Mouse (Mus musculus): Measurements from ENCODE around the gene Wdr18. TPM values are rescaled to one million over a fixed set of nuclear protein-coding genes. Genes with fewer than 3 reads are reported as not detected.

Gene Wdr18
- total and polyA plus RNA-seq, 2 experiments: 24.8 to 63.3 TPM

DNA sequence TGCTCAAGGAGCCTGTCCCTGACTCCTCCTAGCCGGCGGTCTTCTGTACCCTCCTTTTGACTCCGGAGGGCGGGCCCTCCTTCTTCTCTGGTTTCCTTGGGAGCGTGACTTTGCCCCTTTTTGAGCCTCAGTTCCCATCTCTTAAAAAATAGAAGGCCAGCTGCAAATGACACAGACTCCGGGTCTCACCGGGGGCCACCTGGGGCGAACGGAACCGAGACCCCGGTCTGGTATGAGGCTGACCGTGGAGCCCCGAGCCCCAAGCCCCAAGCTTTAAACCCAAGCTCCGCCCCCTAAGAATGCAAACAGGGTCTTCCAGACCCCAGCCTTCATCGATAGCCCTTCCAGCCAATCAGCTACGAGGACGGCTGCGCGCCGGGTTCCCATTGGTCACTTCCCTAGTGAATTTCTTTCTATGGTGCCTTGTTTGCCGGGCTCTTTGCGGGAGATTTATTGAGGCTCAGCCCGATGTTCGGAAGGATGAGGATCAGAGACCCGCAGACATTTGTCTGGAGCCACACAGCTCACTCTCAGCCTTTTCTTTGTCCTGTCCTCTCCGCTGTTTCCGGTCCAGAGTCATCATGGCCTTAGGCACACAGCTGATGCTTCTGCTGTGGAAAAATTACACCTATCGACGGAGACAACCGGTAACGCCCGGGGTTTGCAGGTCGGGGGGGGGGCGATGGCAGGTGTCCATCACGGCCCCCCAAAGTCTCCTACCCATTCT lies 37.2 kb downstream of the Wdr18 start:
- WGBS: 2% methylated on average over 35 of the region's 35 CpGs
- DNase-seq (ENCODE audit: extremely low read depth, low read depth, low spot score): no peak
- Histone ChIP-seq H3K4me3 (ENCODE audit: insufficient read depth, low read depth, low read length) (peak overlapping the region; percentile 66), H3K36me3 (ENCODE audit: control insufficient read depth, insufficient read depth, low read length) (no peaks in the 10 kb centered on the region), H3K27me3 (ENCODE audit: control insufficient read depth, insufficient read depth, low read length) (no peaks in the 10 kb centered on the region), H3K79me2 (ENCODE audit: control insufficient read depth, insufficient read depth, low read length) (no peaks in the 10 kb centered on the region), H3K9ac (ENCODE audit: low read depth, low read length) (peak overlapping the region; percentile 68; the same call in 1 of the 2 replicates), H3K27ac (replicated peaks; ENCODE audit: insufficient read depth, low read depth, low read length) (no peak overlapping the region), H3K4me1 (ENCODE audit: control insufficient read depth, insufficient read depth, low read length) (no peaks in the 10 kb centered on the region)
- TF ChIP-seq CTCF (IDR thresholded peaks at IDR 0.05; ENCODE audit: low read depth, low read length) (no peak), POLR2A (IDR thresholded peaks at IDR 0.05; ENCODE audit: extremely low read depth, insufficient read depth, low read length) (no peak)

DNA sequence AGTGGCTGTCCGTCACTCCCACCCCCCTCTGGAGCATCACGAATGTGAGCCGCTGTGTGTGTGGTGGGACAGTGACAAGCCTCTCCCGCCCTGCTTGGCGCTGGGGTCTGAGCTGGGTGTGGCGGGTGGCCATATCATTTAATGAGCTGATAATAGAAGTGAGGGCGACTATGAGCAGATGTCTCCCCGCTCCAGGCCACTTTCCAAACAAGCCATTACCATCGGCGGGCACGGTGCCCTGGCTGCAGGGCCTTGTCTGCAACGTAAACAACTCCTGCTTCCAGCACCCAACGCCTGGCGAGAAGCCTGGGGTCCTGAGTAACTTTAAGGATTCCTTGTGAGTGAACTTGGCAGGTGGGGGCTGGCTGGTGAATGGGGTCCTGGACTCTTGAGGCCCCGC lies 37.9 kb downstream of the Wdr18 start:
- Histone ChIP-seq H3K27ac (replicated peaks; ENCODE audit: insufficient read depth, low read depth, low read length) (no peak overlapping the region), H3K27me3 (ENCODE audit: control insufficient read depth, insufficient read depth, low read length) (no peaks in the 10 kb centered on the region), H3K4me3 (ENCODE audit: insufficient read depth, low read depth, low read length) (no peak overlapping the region), H3K9ac (ENCODE audit: low read depth, low read length) (no peak overlapping the region), H3K79me2 (ENCODE audit: control insufficient read depth, insufficient read depth, low read length) (no peaks in the 10 kb centered on the region), H3K36me3 (ENCODE audit: control insufficient read depth, insufficient read depth, low read length) (no peaks in the 10 kb centered on the region), H3K4me1 (ENCODE audit: control insufficient read depth, insufficient read depth, low read length) (no peaks in the 10 kb centered on the region)
- DNase-seq (ENCODE audit: extremely low read depth, low read depth, low spot score): no peak
- 28% methylated on average over 15 of the region's 15 CpGs for WGBS
- no peak for TF ChIP-seq POLR2A (IDR thresholded peaks at IDR 0.05; ENCODE audit: extremely low read depth, insufficient read depth, low read length)
- no peak for TF ChIP-seq CTCF (IDR thresholded peaks at IDR 0.05; ENCODE audit: low read depth, low read length)

DNA sequence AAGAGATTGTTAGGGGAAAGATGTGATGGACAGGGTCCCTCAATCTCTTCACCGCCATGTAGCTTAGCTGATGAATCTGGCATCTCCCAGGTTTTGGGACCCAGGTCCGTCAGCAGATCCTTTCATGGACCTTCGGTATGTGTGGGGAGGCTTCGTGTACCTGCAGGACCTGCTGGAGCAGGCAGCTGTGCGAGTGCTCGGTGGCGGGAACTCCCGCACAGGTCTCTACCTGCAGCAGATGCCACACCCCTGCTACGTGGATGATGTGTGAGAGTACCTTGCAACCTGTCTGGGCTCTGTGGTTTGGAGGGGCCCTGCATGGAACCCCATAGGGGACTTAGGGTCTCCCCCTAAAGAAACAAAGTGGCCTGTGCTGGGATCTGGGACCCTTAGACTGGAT lies 42.0 kb downstream of the Wdr18 start:
- Histone ChIP-seq H3K4me1 (ENCODE audit: control insufficient read depth, insufficient read depth, low read length) (no peaks in the 10 kb centered on the region), H3K4me3 (ENCODE audit: insufficient read depth, low read depth, low read length) (no peak overlapping the region), H3K36me3 (ENCODE audit: control insufficient read depth, insufficient read depth, low read length) (no peaks in the 10 kb centered on the region), H3K27ac (replicated peaks; ENCODE audit: insufficient read depth, low read depth, low read length) (no peak overlapping the region), H3K79me2 (ENCODE audit: control insufficient read depth, insufficient read depth, low read length) (no peaks in the 10 kb centered on the region), H3K27me3 (ENCODE audit: control insufficient read depth, insufficient read depth, low read length) (no peaks in the 10 kb centered on the region), H3K9ac (ENCODE audit: low read depth, low read length) (no peak overlapping the region)
- 82% methylated on average over 9 of the region's 9 CpGs for WGBS
- DNase-seq (ENCODE audit: extremely low read depth, low read depth, low spot score): no peak
- TF ChIP-seq CTCF (IDR thresholded peaks at IDR 0.05; ENCODE audit: low read depth, low read length): no peak
- TF ChIP-seq POLR2A (IDR thresholded peaks at IDR 0.05; ENCODE audit: extremely low read depth, insufficient read depth, low read length): no peak

DNA sequence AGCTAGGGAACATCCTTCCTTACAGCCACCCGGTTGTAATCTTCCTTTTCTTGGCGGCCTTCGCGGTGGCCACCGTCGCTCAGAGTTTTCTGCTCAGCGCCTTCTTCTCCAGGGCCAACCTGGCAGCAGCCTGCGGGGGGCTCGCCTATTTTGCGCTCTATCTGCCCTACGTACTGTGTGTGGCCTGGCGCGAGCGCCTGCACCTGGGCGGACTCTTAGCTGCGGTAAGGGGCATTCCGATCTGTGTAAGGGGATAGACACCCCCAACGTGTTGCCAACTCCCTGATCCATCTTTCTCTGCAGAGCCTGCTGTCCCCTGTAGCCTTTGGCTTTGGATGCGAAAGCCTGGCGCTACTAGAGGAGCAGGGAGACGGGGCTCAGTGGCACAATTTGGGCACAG lies 42.9 kb downstream of the Wdr18 start:
- no peak overlapping the region for H3K4me3 ChIP-seq (ENCODE audit: insufficient read depth, low read depth, low read length)
- 45% methylated on average over 21 of the region's 21 CpGs for WGBS

DNA sequence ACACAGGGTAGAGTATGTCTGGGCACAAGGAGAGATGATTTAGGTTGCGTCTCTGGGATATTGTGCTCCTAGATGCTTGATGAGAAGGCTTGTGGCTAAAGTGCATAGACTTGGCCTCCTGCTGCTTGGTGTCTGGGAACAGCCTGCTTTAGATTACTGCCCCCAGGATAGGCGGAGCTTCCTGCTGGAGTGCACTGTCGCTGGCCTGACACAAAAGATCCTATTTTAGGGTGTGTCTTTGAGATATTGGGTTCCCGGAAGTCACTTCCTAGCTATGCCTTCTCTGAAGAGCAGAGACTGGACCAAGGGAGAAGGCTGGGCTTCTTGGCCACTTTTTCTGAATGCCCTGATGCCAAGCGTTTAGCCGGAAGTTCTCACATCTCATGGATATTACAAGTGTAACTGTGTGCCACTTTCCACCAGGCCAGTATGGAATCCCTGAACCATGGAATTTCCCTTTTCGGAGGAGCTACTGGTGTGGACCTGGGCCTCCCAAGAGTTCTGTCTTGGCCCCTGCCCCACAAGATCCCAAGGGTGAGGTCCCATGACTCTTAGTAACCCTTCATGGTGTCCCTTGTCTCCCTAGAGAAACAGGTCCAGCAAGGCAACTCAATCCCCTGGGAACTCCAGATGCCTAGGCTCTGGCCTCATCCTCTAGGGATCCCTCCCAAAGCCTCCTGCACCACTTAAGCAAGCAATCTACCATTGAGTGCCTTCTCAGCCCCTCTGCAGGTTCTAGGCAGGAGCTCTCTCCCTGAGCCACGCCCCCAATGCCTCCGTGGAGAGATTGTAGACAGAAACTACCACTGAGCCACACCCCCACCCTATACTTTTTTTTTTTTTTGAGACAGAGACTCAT lies 43.7 kb downstream of the Wdr18 start:
- Histone ChIP-seq H3K27ac (replicated peaks; ENCODE audit: insufficient read depth, low read depth, low read length) (peak overlapping the region; percentile 34), H3K36me3 (ENCODE audit: control insufficient read depth, insufficient read depth, low read length) (no peaks in the 10 kb centered on the region), H3K27me3 (ENCODE audit: control insufficient read depth, insufficient read depth, low read length) (no peaks in the 10 kb centered on the region), H3K4me1 (ENCODE audit: control insufficient read depth, insufficient read depth, low read length) (no peaks in the 10 kb centered on the region), H3K79me2 (ENCODE audit: control insufficient read depth, insufficient read depth, low read length) (no peaks in the 10 kb centered on the region), H3K9ac (ENCODE audit: low read depth, low read length) (no peak overlapping the region), H3K4me3 (ENCODE audit: insufficient read depth, low read depth, low read length) (no peak overlapping the region)
- DNase-seq (ENCODE audit: extremely low read depth, low read depth, low spot score): no peak
- TF ChIP-seq POLR2A (IDR thresholded peaks at IDR 0.05; ENCODE audit: extremely low read depth, insufficient read depth, low read length) (no peak), CTCF (IDR thresholded peaks at IDR 0.05; ENCODE audit: low read depth, low read length) (no peak)
- 60% methylated on average over 9 of the region's 9 CpGs for WGBS

More for the DNA sequence above, 42.9 kb downstream of the Wdr18 start:
- H3K27me3 ChIP-seq (ENCODE audit: control insufficient read depth, insufficient read depth, low read length): no peaks in the 10 kb centered on the region
- H3K79me2 ChIP-seq (ENCODE audit: control insufficient read depth, insufficient read depth, low read length): no peaks in the 10 kb centered on the region
- TF ChIP-seq POLR2A (IDR thresholded peaks at IDR 0.05; ENCODE audit: extremely low read depth, insufficient read depth, low read length) (no peak), CTCF (IDR thresholded peaks at IDR 0.05; ENCODE audit: low read depth, low read length) (no peak)
- H3K4me1 ChIP-seq (ENCODE audit: control insufficient read depth, insufficient read depth, low read length): no peaks in the 10 kb centered on the region
- no peak overlapping the region for H3K9ac ChIP-seq (ENCODE audit: low read depth, low read length)
- no peak for DNase-seq (ENCODE audit: extremely low read depth, low read depth, low spot score)
- no peaks in the 10 kb centered on the region for H3K36me3 ChIP-seq (ENCODE audit: control insufficient read depth, insufficient read depth, low read length)
- H3K27ac ChIP-seq (replicated peaks; ENCODE audit: insufficient read depth, low read depth, low read length): no peak overlapping the region; the same call in 1 of the 2 replicates
